Mouse (Mus musculus) C2C12 (cell line): ENCODE measurements around the gene Gm12216.

ENCODE experiments used
- CTCF ChIP-seq: IDR thresholded peaks from one replicate; pipeline ENCODE4 v1.5.1; 2011; ENCODE audit not compliant: control insufficient read depth, insufficient read depth, insufficient read length
- MAX ChIP-seq: IDR thresholded peaks from one replicate; pipeline ENCODE4 v1.6.1; 2011; ENCODE audit warnings: mild to moderate bottlenecking, control low read depth
- MYOG ChIP-seq: IDR thresholded peaks from one replicate; pipeline ENCODE4 v1.6.1; 2011; ENCODE audit not compliant: control insufficient read depth, insufficient read length; ENCODE audit errors: extremely low read depth
- USF1 ChIP-seq: IDR thresholded peaks from one replicate; pipeline ENCODE4 v1.6.1; 2011; ENCODE audit warnings: low read depth, mild to moderate bottlenecking, control low read depth, moderate library complexity

- TF ChIP-seq CTCF (no peak), MAX (no peak), USF1 (no peak), MYOG (no peak)
These were observed 49.7 kb downstream of the Gm12216 start for GRCm38 (mm10) chr11:53809354-53809753.
